Mouse (Mus musculus): Measurements from ENCODE around the gene Dlg2.

DNA sequence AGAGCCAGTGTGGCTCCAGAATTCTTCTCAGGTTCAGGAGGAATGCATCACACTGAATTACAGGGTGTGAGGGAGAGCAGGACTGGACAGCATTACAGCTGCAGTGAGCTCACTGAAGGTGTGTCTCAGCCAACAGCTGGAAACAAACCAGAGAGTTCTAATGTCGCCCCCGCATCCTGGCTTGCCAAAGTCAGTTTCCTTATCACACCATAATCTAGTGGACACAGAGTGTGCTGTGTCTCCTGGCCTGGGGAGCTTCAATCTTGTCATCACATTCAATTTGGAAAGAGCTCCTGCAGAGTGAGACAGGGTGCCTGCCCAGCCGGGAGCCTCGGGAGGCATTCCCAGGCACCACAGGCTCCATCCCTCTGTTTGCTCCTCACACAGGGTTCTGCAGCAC is 1981.3 kb downstream of the Dlg2 start:
- TF ChIP-seq CTCF (IDR thresholded peaks at IDR 0.05; ENCODE audit: borderline replicate concordance, insufficient read depth, low read depth, low read length) (no peak), POLR2A (IDR thresholded peaks at IDR 0.05; ENCODE audit: borderline replicate concordance, insufficient read depth, low read length) (no peak)
